Mouse (Mus musculus): ENCODE results near the gene Spint2. TPM values are rescaled to one million over a fixed set of nuclear protein-coding genes. Genes with fewer than 3 reads are reported as not detected.

The Spint2 gene
- polyA plus RNA-seq (2015; fragmentation: Nextera tagmentation; extraction: Ambion mirVana): 42.4 and 44.0 TPM in 2 replicates

DNA sequence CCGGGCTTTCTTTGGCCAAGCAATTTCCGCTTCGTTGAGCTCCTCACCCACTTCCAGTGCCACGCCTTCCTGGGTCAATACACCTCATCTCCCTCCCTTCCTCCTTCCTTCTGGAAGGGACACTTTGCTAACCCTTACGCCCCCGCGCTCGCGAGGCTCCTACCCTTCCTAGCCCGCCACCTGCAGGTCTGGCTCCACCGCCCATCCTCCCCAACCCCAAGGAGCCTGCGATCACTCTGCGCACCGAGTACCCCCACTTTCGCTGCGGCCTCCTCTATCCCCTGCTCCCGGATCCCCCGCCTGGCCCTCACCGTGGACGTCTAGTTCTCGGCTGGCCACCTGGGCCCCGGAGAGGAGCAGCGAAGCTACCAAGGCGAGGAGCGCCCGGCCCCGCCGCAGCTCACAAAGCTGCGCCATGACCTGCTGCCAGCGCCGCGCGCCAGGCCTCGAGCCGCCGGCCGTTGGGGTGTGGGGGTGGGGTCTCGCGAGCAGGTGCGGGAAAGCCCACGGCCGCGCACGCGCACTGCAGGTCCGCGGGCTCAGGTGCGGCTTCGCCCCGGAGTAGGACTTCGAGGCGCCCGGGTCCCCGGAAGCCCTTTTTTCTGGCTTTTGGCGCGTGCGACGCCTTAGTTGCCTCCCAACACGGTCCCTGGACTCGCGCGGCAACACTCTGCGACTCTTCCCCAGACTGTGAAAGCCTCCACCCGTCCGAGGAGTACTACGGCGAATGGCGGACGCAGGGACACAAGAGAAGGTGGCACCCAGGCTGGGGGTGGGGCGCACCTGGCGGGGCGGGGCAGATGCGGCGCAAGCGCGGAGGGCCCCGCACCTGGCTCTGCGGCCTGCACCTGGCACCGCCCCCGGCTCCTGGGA is at the start of gene Spint2:
Gene Spint2 (minus strand): TSS at position 712 of the 873 bp plus-strand sequence.
- under 1% methylated on average over 80 of the region's 80 CpGs for WGBS
- no peak within 1 kb of the TSS for H3K27ac ChIP-seq

DNA sequence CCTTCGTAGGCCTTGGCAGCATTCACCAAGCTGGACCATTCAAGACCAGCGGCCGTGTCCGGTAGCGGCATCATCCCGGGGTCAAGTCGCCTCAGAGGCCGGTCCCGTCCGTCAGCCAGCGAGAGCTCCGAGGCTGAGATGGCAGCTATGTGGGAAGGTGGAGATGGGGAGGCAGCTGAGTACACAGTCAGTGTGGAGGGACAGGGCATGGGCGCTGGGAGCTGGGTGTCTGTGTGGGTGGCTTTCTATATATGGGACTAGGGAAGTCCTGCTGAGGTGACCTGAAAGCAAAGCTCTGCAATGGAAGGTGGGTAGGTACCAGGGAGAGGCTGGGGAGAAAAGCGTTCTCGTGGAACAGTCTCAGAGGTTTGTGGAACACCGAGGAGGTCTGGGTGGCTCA is 47.3 kb upstream of the Spint2 start:
- Histone ChIP-seq H3K9ac (no peak overlapping the region), H3K4me1 (replicated peaks) (no peaks in the 10 kb centered on the region), H3K9me3 (no peaks in the 10 kb centered on the region), H3K4me3 (no peak overlapping the region), H3K4me2 (no peak overlapping the region), H3K27ac (no peak overlapping the region), H3K27me3 (no peaks in the 10 kb centered on the region), H3K36me3 (peaks cover 72% of the 10 kb centered on the region)
- 89% methylated on average over 16 of the region's 16 CpGs for WGBS
- ATAC-seq (ENCODE audit: low FRiP score): no peak

More for the DNA sequence above, at the start of gene Spint2:
- Histone ChIP-seq H3K9me3 (no peaks in the 10 kb centered on the region), H3K4me2 (peak within 1 kb of the TSS; percentile 95), H3K36me3 (no peaks in the 10 kb centered on the region), H3K4me3 (peak within 1 kb of the TSS; percentile 60), H3K9ac (peak within 1 kb of the TSS; percentile 76), H3K27me3 (peaks cover 66% of the 10 kb centered on the region), H3K4me1 (replicated peaks) (peaks cover 18% of the 10 kb centered on the region)
- peak; percentile 75 for ATAC-seq (ENCODE audit: low FRiP score)

DNA sequence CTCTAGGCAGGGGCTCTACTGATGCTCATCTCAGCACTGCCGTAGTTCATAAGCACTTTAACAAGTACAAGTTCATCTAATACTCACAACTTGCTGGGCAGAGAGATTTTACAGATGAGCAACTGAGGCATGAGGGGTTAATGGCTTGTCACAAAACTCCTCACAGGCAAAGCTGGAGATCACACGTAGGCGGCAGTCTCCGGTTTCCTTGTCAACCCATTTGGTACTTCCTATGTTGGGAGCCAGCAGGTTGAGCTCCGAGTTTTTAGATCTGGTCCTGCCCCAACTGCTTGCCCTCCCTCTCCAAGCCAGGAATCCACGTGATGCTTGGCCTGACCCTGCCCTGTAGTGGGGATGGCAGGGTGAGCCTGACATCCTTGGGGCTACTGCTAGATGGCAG is 45.4 kb upstream of the Spint2 start:
- Histone ChIP-seq H3K27me3 (no peaks in the 10 kb centered on the region), H3K4me1 (replicated peaks) (peaks cover under 1% of the 10 kb centered on the region; the same call in 1 of the 2 replicates), H3K9me3 (no peaks in the 10 kb centered on the region), H3K4me3 (no peak overlapping the region), H3K4me2 (no peak overlapping the region), H3K36me3 (peaks cover 72% of the 10 kb centered on the region), H3K27ac (no peak overlapping the region), H3K9ac (no peak overlapping the region)
- 91% methylated on average over 6 of the region's 6 CpGs for WGBS
- no peak for ATAC-seq (ENCODE audit: low FRiP score)

DNA sequence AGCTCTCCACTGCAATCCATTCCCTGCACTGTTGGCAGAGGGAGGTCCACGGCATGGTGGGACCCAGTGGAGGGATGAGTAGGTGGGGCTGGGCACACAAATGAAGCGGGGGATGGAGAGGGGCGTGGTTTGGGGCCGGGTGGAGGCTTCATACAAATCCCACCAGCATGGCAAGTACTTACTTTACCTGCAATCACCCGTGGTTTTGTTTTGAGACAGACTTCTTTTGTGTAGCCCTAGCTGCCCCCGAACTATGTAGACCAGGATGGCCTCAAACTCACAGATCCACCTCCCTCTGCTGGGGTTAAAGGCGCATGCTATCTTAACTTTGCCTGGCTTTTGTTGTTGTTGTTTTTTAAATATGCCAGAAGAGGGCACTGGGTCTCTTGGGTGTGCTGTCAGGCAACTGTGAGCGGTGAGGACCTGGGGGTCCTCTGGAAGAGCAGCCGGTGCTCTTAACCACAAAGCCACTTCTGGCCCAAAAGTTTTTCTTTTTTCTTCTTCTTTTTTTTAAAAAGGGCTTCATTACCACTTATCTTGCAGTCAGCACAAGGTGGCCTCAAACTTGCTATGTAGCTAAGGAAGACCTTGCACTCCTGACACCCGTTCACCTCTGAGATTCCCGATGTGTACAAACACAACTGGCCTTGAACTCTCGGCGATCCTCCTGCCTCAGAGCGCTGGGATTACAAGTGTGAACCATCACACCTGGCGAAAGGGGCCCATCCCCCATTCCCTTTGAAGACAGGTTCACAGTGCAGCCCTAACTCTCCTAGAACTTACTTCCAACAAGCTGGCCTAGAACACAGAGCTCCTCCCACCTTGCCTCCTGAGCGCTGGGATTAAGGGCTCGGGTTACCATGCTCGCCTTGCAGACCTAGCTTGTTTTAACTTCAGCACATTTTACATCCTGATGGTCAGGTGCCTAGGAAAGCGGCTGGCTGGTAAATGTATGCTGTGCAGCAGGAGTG is 37.9 kb upstream of the Spint2 start:
- Histone ChIP-seq H3K9ac (peak overlapping the region; percentile 66; the same call in 1 of the 2 replicates), H3K36me3 (peaks cover 29% of the 10 kb centered on the region), H3K4me3 (peak overlapping the region; percentile 12; the same call in 1 of the 2 replicates), H3K4me1 (replicated peaks) (peaks cover 72% of the 10 kb centered on the region), H3K27ac (peak overlapping the region; percentile 99), H3K4me2 (peak overlapping the region; percentile 43), H3K27me3 (no peaks in the 10 kb centered on the region), H3K9me3 (no peaks in the 10 kb centered on the region)
- no peak for ATAC-seq (ENCODE audit: low FRiP score)
- WGBS: 13% methylated on average over 19 of the region's 19 CpGs

DNA sequence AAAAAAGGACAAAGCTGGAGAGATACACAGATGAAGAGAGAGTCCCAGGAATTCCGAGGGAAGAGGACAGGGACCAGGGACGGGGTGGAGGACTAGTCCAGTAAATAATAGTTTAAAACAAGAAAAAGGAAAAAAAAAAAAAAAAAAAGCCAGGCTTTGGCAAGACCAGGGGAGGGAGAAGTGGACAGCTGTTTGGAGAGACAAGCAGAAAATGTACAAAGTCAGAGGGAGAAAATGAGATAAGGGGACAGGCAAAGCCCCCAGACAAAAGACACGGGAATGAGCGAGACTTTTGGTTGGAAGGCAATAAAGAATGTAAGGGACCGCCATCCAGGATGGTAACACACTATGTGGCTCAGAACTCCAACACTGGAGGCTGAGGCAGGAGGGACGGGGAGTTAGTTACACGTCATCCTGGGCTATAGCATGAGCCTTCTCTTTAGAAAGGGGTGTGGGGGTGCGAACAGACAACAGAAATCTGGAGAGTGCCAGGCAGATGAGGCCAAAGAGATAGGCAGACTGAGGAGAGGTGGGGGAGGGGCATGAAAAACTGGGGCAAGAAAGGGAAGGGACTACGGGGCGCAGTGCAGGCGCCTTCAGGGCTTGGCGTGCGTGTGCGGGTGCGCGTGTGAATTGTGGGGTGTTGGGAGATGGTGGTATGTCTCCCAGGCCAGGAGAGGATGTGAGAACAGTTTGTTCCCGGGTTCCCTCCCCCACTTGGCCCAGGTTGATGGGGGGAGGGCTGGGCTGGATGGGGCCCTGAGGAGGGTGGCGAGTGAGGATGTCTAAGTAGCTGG is 36.6 kb upstream of the Spint2 start:
- peak overlapping the region; percentile 99 for H3K27ac ChIP-seq
- H3K4me3 ChIP-seq: peak overlapping the region; percentile 12
- ATAC-seq (ENCODE audit: low FRiP score): peak; percentile 8; the same call in 1 of the 2 replicates
- H3K4me1 ChIP-seq (replicated peaks): peaks cover 86% of the 10 kb centered on the region
- H3K36me3 ChIP-seq: peaks cover 30% of the 10 kb centered on the region
- H3K27me3 ChIP-seq: no peaks in the 10 kb centered on the region
- peak overlapping the region; percentile 43 for H3K4me2 ChIP-seq
- peak overlapping the region; percentile 66 for H3K9ac ChIP-seq
- H3K9me3 ChIP-seq: no peaks in the 10 kb centered on the region
- WGBS: 2% methylated on average over 18 of the region's 18 CpGs

DNA sequence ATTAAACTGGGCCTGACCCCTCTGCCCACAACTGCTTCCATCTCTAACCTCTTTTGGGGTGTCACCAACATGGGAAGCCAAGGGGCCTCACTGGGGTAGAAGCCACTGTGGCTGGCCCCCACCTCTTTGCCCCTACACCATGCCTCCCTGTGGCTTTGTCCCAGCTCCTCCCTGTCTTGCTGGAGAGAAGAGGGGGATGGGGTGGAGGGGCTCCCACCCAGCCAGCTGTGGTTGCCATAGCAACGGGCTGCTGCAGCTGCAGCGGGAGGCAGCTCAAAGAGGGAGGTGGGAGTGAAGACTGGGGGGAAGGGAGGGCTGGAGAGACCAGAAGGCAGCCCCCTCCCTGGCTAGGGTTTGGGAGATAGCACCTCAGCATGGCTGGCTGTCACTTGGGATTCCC is 35.8 kb upstream of the Spint2 start:
- peak; percentile 74 for ATAC-seq (ENCODE audit: low FRiP score)
- Histone ChIP-seq H3K4me1 (replicated peaks) (peaks cover 93% of the 10 kb centered on the region), H3K4me3 (no peak overlapping the region), H3K9me3 (no peaks in the 10 kb centered on the region), H3K27ac (peak overlapping the region; percentile 99), H3K27me3 (no peaks in the 10 kb centered on the region), H3K4me2 (peak overlapping the region; percentile 43), H3K36me3 (peaks cover 36% of the 10 kb centered on the region), H3K9ac (peak overlapping the region; percentile 66)
- 0% methylated on average over 2 of the region's 2 CpGs for WGBS

DNA sequence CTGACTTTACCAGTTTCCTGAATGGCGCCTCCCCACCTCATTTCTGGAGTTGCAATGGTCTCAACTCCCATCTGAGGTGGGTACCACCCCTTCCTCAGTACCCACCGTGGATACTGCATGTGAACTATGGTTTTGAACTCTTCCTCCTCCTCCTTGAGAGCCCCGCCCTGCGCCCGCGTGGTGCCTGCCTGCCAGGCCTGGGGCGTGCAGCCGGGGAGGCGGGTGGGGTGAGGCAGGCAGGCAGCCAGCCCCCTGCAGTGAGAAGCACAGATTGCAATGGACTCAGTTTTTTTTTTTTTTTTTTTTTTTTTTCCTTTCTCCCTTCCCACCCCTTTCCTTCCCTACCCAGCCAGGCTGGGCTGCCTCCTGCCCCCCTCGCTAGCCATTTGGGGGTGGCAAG is 35.3 kb upstream of the Spint2 start:
- ATAC-seq (ENCODE audit: low FRiP score): peak; percentile 25
- Histone ChIP-seq H3K27ac (peak overlapping the region; percentile 99), H3K36me3 (peaks cover 40% of the 10 kb centered on the region), H3K4me3 (no peak overlapping the region), H3K4me1 (replicated peaks) (peaks cover 97% of the 10 kb centered on the region), H3K27me3 (no peaks in the 10 kb centered on the region), H3K9me3 (no peaks in the 10 kb centered on the region), H3K4me2 (peak overlapping the region; percentile 43), H3K9ac (peak overlapping the region; percentile 66; the same call in 1 of the 2 replicates)
- WGBS: under 1% methylated on average over 10 of the region's 10 CpGs

DNA sequence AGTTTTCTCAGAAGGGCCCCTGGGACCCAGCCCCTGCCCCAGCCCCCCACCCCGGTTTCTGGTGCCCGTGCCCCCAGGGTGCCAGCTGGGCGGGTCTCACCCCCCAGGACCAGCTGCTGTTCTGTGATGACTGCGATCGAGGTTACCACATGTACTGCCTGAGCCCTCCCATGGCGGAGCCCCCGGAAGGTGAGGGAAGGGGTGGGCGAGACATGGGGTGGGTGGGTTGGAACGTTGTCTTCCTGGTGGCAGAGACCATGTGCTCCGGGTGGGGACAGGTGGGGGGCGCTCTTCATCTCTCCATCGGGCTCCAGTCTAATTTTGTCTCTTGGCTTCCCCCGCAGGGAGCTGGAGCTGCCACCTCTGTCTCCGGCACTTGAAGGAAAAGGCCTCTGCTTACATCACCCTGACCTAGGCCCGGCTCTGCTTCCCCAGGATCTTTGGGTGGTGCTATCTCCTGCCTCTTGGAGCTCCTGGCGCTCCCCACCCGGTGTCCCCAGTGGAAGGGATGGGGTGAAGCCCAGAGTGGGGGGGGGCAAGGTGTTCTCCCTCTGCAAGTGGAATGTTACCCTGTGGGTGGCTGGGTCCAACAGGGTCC is 34.5 kb upstream of the Spint2 start:
- Histone ChIP-seq H3K9ac (peak overlapping the region; percentile 66), H3K27me3 (no peaks in the 10 kb centered on the region), H3K9me3 (no peaks in the 10 kb centered on the region), H3K4me1 (replicated peaks) (peaks cover 94% of the 10 kb centered on the region), H3K4me2 (peak overlapping the region; percentile 6; the same call in 1 of the 2 replicates), H3K27ac (peak overlapping the region; percentile 99), H3K4me3 (no peak overlapping the region), H3K36me3 (peaks cover 44% of the 10 kb centered on the region)
- WGBS: 54% methylated on average over 16 of the region's 17 CpGs
- ATAC-seq (ENCODE audit: low FRiP score): no peak

DNA sequence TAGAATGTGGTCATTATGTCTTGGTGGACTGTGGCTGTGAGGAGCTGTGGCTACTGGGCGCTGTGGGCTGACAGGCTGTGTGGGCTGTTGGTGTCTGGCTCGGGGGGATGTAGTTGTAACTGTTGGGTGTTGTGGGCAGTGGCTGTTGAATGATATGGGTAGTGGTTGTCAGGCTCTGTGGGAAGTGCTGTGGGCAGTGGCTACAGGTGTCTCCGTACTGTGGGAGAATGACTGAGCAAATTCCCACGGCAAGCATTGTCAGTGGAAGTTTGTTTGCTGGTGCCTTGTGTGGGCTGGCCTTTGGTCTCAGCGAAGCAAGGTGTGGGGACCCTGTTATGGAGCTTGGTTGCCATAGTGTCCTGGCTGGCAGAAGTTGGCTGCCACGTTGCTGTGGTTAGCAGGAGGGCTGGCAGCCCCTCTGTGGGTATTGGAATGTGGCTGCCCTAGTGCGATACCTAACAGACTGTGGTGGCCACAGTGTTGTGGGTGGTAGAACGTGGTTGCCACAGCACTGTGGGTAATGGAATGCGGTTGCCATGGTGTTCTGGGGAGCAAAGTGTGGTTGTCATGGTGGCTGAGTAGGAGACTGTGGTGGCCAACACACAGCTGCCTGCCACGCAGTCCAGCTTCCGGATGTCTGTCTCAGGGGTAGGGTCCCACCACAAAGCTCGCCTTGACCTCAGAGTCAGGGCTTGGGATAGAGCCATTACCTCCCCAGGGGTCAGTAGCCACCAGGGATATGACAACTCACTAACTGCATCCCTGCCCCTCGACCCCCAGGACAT is 33.3 kb upstream of the Spint2 start:
- Histone ChIP-seq H3K4me3 (no peak overlapping the region; the same call in 1 of the 2 replicates), H3K9me3 (no peaks in the 10 kb centered on the region), H3K9ac (peak overlapping the region; percentile 66), H3K4me2 (peak overlapping the region; percentile 40), H3K27ac (peak overlapping the region; percentile 99), H3K27me3 (no peaks in the 10 kb centered on the region), H3K4me1 (replicated peaks) (peaks cover 96% of the 10 kb centered on the region), H3K36me3 (peaks cover 49% of the 10 kb centered on the region)
- no peak for ATAC-seq (ENCODE audit: low FRiP score)
- WGBS: 40% methylated on average over 13 of the region's 13 CpGs

DNA sequence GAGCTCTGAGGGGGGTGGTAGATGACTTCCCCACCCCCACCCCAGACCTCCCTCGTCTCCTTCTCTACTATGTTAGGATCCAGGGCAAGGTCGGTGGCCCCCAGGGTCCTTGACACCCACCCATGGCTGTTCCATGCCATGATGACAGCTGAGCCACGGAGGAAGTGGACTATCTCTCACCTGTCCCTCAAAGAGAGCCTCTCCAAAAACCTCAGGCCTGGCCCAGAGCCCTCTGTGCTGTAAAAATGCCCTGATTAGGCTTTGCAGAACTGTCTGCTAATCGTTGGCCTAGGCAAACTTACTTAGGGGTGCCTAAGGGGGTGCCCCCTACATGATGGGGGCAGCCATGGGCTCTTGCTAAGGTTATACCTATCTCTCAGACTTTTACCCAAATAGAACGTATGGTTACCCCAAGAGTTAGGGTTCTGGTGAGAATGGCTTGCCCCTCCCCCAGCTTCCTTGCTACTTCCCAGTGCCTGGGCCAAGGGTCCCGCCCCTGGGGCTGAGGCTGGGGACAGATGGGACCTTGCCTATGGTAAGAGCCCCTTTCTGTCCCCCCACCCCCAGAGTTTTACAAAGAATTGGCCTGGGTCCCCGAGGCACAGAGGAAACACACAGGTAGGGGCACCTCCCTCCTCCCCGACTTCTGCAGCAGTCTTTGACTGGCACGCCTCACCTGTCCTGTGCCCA is 32.0 kb upstream of the Spint2 start:
- Histone ChIP-seq H3K9me3 (no peaks in the 10 kb centered on the region), H3K9ac (peak overlapping the region; percentile 66), H3K4me3 (peak overlapping the region; percentile 7; the same call in 1 of the 2 replicates), H3K27ac (peak overlapping the region; percentile 99), H3K4me2 (peak overlapping the region; percentile 40), H3K27me3 (no peaks in the 10 kb centered on the region), H3K4me1 (replicated peaks) (peaks cover 96% of the 10 kb centered on the region), H3K36me3 (peaks cover 49% of the 10 kb centered on the region)
- 52% methylated on average over 9 of the region's 9 CpGs for WGBS
- no peak for ATAC-seq (ENCODE audit: low FRiP score)
